Mouse (Mus musculus): ENCODE data around the gene Trim14. TPM values are rescaled to one million over a fixed set of nuclear protein-coding genes. Genes with fewer than 3 reads are reported as not detected.
"Not testable (repeated sequence)": the region's sequence is repeated elsewhere in the genome, so short reads cannot be mapped to it uniquely, and the experiment has no call there.

Gene Trim14
- polyA plus RNA-seq (2015; fragmentation: Nextera tagmentation; extraction: Ambion mirVana): 0.30 and 0.43 TPM in 2 replicates

DNA sequence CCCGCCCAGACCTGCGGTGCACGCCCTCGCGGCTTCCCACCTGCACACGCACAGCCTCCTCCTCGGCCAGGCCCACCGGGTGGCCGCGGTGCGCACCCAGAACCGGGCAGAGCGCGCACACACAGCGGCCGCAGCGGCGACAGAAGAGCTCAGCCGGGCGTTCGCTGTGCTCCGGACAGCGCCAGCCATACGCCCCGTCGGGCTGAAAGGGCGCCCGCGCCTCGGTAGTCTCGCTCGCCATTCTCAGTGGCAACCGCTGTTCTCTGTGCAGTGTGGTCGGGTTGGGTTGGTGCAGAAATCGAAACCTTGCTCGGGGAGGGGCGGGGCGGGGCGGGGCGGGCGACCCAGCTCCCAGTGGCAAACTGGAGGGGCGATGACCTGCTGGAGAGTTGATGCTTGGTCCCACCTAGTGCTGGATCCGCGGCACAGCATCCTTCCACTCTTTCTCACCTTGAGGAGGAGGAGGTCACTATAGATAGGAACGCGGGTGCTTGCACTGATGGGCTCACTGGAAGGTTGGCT, at the start of gene Trim14:
Gene Trim14 (minus strand): TSS at position 302 of the 522 bp plus-strand sequence.
- peak within 1 kb of the TSS; percentile 70 for H3K4me2 ChIP-seq
- H3K27ac ChIP-seq: no peak within 1 kb of the TSS
- H3K4me1 ChIP-seq: peaks cover 15% of the 10 kb centered on the region
- under 1% methylated on average over 41 of the region's 46 CpGs for WGBS
- no peaks in the 10 kb centered on the region for H3K9me3 ChIP-seq (replicated peaks)
- peak; percentile 50; the same call in 1 of the 2 replicates for ATAC-seq
- H3K9ac ChIP-seq: peak within 1 kb of the TSS; percentile 46
- H3K4me3 ChIP-seq: peak within 1 kb of the TSS; percentile 47
- no peaks in the 10 kb centered on the region for H3K36me3 ChIP-seq (ENCODE audit: poor library complexity, severe bottlenecking)
- peaks cover 63% of the 10 kb centered on the region for H3K27me3 ChIP-seq

DNA sequence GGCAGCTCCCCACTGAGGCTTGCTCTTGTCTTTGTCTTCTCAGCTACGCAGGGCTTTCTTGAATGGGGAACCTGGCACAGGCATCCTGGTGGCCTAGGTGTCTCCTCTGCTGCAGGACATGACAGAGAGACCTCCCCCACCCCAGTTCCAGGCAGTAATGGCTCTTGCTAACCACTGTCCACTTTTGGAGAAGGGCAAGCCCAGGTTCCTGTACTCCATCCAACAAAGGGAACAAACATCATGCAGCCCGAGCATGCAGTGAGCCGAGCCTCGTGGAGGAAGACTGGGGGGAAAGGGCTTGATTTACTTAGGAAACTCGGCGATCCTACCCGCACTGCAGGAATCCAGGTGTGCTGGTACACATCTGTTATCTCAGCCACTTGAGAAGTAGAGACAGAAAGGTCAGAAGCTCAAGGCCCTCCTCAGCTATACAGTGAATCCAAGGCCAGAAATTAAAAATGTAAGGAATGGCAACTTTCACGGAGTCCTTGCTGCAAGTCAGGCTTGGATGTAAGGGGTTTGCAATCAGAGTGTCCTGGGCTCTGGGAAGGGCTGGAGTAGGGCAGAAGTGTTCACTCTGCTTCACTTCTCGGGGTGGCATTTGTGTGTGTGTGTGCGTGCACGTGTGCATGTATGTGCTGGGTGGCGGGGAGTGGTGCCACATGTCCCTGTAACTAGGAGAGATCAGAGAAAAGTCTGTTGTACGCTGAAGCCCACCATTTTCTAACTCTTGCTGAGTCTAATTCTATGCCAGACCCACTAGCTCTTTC, 49.3 kb upstream of the Trim14 start:
- Histone ChIP-seq H3K27ac (no peak overlapping the region), H3K4me1 (no peaks in the 10 kb centered on the region), H3K9me3 (replicated peaks) (peaks cover 8% of the 10 kb centered on the region; the same call in 1 of the 2 replicates), H3K4me3 (no peak overlapping the region), H3K4me2 (no peak overlapping the region), H3K9ac (no peak overlapping the region), H3K27me3 (no peaks in the 10 kb centered on the region), H3K36me3 (ENCODE audit: poor library complexity, severe bottlenecking) (no peaks in the 10 kb centered on the region)
- WGBS: 85% methylated on average over 13 of the region's 13 CpGs
- no peak for ATAC-seq

- WGBS: 85% methylated on average over 3 of the region's 3 CpGs
Measured at GRCm38 (mm10) chr4:46584536-46584935, 48.6 kb upstream of the Trim14 start.

GRCm38 (mm10) chr4:46584084-46584483, 48.1 kb upstream of the Trim14 start:
- 90% methylated on average over 2 of the region's 6 CpGs for WGBS

More at GRCm38 (mm10) chr4:46584536-46584935, 48.6 kb upstream of the Trim14 start:
- not testable (repeated sequence) for H3K4me2 ChIP-seq; H3K4me3 ChIP-seq; H3K27me3 ChIP-seq; H3K36me3 ChIP-seq (ENCODE audit: poor library complexity, severe bottlenecking); H3K4me1 ChIP-seq; H3K27ac ChIP-seq; H3K9ac ChIP-seq; H3K9me3 ChIP-seq (replicated peaks); ATAC-seq

GRCm38 (mm10) chr4:46582024-46582423, 46.1 kb upstream of the Trim14 start:
- H3K9ac ChIP-seq; H3K36me3 ChIP-seq (ENCODE audit: poor library complexity, severe bottlenecking); H3K27me3 ChIP-seq; H3K4me3 ChIP-seq; H3K27ac ChIP-seq; H3K4me1 ChIP-seq; ATAC-seq; H3K4me2 ChIP-seq: not testable (repeated sequence)
- 88% methylated on average over 9 of the region's 9 CpGs for WGBS
- H3K9me3 ChIP-seq (replicated peaks): peaks cover 12% of the 10 kb centered on the region; the same call in 1 of the 2 replicates

More at GRCm38 (mm10) chr4:46584084-46584483, 48.1 kb upstream of the Trim14 start:
- not testable (repeated sequence) for H3K4me3 ChIP-seq; ATAC-seq; H3K27me3 ChIP-seq; H3K27ac ChIP-seq; H3K4me1 ChIP-seq; H3K36me3 ChIP-seq (ENCODE audit: poor library complexity, severe bottlenecking); H3K9me3 ChIP-seq (replicated peaks); H3K4me2 ChIP-seq; H3K9ac ChIP-seq

GRCm38 (mm10) chr4:46581577-46581976, 45.6 kb upstream of the Trim14 start:
- WGBS: 94% methylated on average over 22 of the region's 22 CpGs
- H3K9ac ChIP-seq; H3K27me3 ChIP-seq; H3K4me1 ChIP-seq; ATAC-seq; H3K27ac ChIP-seq; H3K36me3 ChIP-seq (ENCODE audit: poor library complexity, severe bottlenecking); H3K4me2 ChIP-seq; H3K4me3 ChIP-seq: not testable (repeated sequence)
- peaks cover 12% of the 10 kb centered on the region; the same call in 1 of the 2 replicates for H3K9me3 ChIP-seq (replicated peaks)

- H3K9me3 ChIP-seq (replicated peaks): peaks cover 12% of the 10 kb centered on the region; the same call in 1 of the 2 replicates
- 92% methylated on average over 15 of the region's 15 CpGs for WGBS
- not testable (repeated sequence) for H3K9ac ChIP-seq; H3K4me1 ChIP-seq; ATAC-seq; H3K27ac ChIP-seq; H3K4me3 ChIP-seq; H3K27me3 ChIP-seq; H3K4me2 ChIP-seq; H3K36me3 ChIP-seq (ENCODE audit: poor library complexity, severe bottlenecking)
Measured at GRCm38 (mm10) chr4:46580799-46581243, 44.9 kb upstream of the Trim14 start.

- not testable (repeated sequence) for H3K4me3 ChIP-seq
- 95% methylated on average over 8 of the region's 8 CpGs for WGBS
Measured at GRCm38 (mm10) chr4:46578796-46579346, 42.9 kb upstream of the Trim14 start.

DNA sequence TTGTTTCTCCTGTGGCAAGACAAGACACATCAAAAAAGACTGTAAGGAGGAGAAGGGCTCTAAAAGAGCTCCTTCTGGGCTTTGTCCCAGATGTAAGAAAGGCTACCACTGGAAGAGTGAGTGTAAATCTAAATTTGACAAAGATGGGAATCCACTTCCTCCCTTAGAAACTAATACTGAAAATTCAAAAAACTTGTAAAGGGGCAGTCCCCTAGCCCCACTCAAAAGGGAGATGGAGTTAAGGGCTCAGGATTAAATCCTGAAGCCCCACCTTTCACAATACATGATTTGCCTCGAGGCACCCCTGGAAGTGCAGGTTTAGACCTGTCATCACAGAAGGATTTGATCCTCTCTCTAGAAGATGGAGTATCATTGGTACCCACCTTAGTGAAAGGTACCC, 42.3 kb upstream of the Trim14 start:
- no peak for ATAC-seq
- Histone ChIP-seq H3K4me1 (no peaks in the 10 kb centered on the region), H3K27me3 (no peaks in the 10 kb centered on the region), H3K4me2 (no peak overlapping the region), H3K27ac (no peak overlapping the region), H3K9me3 (replicated peaks) (peaks cover 12% of the 10 kb centered on the region; the same call in 1 of the 2 replicates), H3K9ac (no peak overlapping the region), H3K4me3 (no peak overlapping the region), H3K36me3 (ENCODE audit: poor library complexity, severe bottlenecking) (no peaks in the 10 kb centered on the region)
- 75% methylated on average over 1 of the region's 1 CpGs for WGBS

More at GRCm38 (mm10) chr4:46578796-46579346, 42.9 kb upstream of the Trim14 start:
- H3K27ac ChIP-seq; H3K36me3 ChIP-seq (ENCODE audit: poor library complexity, severe bottlenecking); H3K9ac ChIP-seq; H3K4me1 ChIP-seq; ATAC-seq; H3K4me2 ChIP-seq; H3K27me3 ChIP-seq: not testable (repeated sequence)
- peaks cover 12% of the 10 kb centered on the region; the same call in 1 of the 2 replicates for H3K9me3 ChIP-seq (replicated peaks)

DNA sequence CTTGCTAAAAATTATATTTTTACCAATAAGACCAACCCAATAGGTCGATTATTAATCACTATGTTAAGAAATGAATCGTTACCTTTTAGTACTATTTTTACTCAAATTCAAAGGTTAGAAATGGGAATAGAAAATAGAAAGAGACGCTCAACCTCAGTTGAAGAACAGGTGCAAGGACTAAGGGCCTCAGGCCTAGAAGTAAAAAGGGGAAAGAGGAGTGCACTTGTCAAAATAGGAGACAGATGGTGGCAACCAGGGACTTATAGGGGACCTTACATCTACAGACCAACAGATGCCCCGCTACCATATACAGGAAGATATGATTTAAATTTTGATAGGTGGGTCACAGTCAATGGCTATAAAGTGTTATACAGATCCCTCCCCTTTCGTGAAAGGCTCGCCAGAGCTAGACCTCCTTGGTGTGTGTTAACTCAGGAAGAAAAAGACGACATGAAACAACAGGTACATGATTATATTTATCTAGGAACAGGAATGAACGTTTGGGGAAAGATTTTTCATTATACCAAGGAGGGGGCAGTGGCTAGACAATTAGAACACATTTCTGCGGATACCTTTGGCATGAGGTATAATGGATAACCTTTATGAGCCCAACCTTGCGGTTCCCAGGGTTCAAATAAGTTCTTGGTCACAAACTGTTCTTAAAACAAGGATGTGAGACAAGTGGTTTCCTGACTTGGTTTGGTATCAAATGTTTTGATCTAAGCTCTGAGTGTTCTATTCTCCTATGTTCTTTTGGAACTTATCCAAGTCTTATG, 39.8 kb upstream of the Trim14 start:
- not testable (repeated sequence) for H3K4me2 ChIP-seq; H3K4me3 ChIP-seq; H3K27me3 ChIP-seq; ATAC-seq; H3K9me3 ChIP-seq (replicated peaks); H3K36me3 ChIP-seq (ENCODE audit: poor library complexity, severe bottlenecking); H3K9ac ChIP-seq; H3K27ac ChIP-seq; H3K4me1 ChIP-seq
- 87% methylated on average over 6 of the region's 10 CpGs for WGBS

- ATAC-seq: no peak
- 89% methylated on average over 10 of the region's 12 CpGs for WGBS
- no peak overlapping the region for H3K9ac ChIP-seq
Measured at GRCm38 (mm10) chr4:46574841-46575240, 38.9 kb upstream of the Trim14 start.

More at GRCm38 (mm10) chr4:46574841-46575240, 38.9 kb upstream of the Trim14 start:
- no peaks in the 10 kb centered on the region for H3K36me3 ChIP-seq (ENCODE audit: poor library complexity, severe bottlenecking)
- H3K27ac ChIP-seq: no peak overlapping the region
- 0 out of 2 replicates have a peak, but pooled peaks cover 4% of the 10 kb centered on the region for H3K9me3 ChIP-seq (replicated peaks)
- H3K4me2 ChIP-seq: no peak overlapping the region
- H3K4me3 ChIP-seq: no peak overlapping the region
- no peaks in the 10 kb centered on the region for H3K27me3 ChIP-seq
- H3K4me1 ChIP-seq: peaks cover under 1% of the 10 kb centered on the region; the same call in 1 of the 2 replicates
